Mouse (Mus musculus): ENCODE data around the gene Nrxn3. TPM values are rescaled to one million over a fixed set of nuclear protein-coding genes. Genes with fewer than 3 reads are reported as not detected.

Nrxn3 gene
- polyA plus RNA-seq, 1 experiment = 5.4 TPM

DNA sequence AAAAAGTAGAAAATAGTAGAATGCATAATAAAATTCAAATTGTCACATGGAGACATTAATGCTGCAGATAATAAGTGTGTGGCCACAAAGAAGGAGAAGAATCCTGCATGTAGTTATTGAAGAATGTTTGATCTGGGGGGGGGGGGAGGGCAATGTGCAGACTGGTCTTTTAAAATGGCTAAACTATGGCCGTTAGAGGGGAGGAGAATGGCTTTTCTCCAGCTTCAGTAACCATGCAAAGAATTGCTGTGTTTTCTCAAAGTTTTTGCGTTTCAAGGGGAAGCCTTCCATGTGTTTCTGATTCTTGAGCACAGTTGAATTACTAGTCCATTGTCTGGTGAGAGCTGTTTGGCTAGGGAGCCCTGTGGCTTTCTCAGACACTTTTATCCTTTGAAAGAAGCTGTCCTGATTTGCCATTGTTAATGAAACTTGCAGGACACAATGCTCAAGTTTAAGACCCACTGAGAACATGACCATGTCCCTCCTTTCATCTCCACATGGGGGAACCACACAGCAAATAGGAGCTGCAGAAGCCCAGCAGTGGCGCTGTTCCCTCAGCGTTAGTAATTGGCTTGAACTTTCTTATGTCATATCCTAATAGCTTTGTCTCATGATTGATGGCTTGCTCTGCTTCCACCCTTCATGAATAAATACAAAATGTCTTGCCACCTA is 808.1 kb downstream of the Nrxn3 start:
- no peaks in the 10 kb centered on the region for H3K4me1 ChIP-seq (ENCODE audit: control insufficient read depth, insufficient read depth, low read length)
- no peak for TF ChIP-seq CTCF (IDR thresholded peaks at IDR 0.05; ENCODE audit: control insufficient read depth, insufficient read depth, insufficient replicate concordance, low read depth, low read length)
- TF ChIP-seq POLR2A (IDR thresholded peaks at IDR 0.05; ENCODE audit: control insufficient read depth, low read depth, low read length) = no peak

DNA sequence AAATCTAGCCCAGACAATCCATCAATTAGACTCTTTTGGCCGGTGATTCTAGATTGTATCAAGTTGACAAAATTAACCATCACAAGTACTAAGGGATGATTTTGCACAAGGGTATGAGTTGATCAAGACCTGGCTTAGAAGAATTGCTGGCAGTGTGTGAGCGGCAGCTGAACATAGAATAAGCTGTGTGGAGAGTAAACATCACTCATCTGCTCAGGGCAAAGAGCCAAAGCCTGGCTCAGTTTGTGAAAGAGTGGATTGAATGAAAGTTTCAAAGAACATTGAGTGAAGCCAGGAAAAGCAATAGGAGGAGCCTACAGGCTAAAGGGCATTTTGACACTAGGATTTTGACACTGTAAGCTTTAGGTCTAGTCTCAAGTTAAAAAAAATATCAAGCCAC is 828.6 kb downstream of the Nrxn3 start:
- no peak overlapping the region for H3K4me3 ChIP-seq (ENCODE audit: control insufficient read depth, low read depth, low read length)
- TF ChIP-seq CTCF (IDR thresholded peaks at IDR 0.05; ENCODE audit: control insufficient read depth, insufficient read depth, insufficient replicate concordance, low read depth, low read length) (no peak), POLR2A (IDR thresholded peaks at IDR 0.05; ENCODE audit: control insufficient read depth, low read depth, low read length) (no peak)
- H3K4me1 ChIP-seq (ENCODE audit: control insufficient read depth, insufficient read depth, low read length) = no peaks in the 10 kb centered on the region
- no peaks in the 10 kb centered on the region for H3K27me3 ChIP-seq (ENCODE audit: control insufficient read depth, insufficient read depth, low read length)
- no peak overlapping the region for H3K27ac ChIP-seq (ENCODE audit: control insufficient read depth, insufficient read depth, low read depth, low read length)
- no peaks in the 10 kb centered on the region for H3K36me3 ChIP-seq (ENCODE audit: control insufficient read depth, insufficient read depth, low read length)

More for the DNA sequence above, 808.1 kb downstream of the Nrxn3 start:
- Histone ChIP-seq H3K27ac (ENCODE audit: control insufficient read depth, insufficient read depth, low read depth, low read length) (no peak overlapping the region), H3K36me3 (ENCODE audit: control insufficient read depth, insufficient read depth, low read length) (no peaks in the 10 kb centered on the region), H3K4me3 (ENCODE audit: control insufficient read depth, low read depth, low read length) (no peak overlapping the region), H3K27me3 (ENCODE audit: control insufficient read depth, insufficient read depth, low read length) (no peaks in the 10 kb centered on the region)

DNA sequence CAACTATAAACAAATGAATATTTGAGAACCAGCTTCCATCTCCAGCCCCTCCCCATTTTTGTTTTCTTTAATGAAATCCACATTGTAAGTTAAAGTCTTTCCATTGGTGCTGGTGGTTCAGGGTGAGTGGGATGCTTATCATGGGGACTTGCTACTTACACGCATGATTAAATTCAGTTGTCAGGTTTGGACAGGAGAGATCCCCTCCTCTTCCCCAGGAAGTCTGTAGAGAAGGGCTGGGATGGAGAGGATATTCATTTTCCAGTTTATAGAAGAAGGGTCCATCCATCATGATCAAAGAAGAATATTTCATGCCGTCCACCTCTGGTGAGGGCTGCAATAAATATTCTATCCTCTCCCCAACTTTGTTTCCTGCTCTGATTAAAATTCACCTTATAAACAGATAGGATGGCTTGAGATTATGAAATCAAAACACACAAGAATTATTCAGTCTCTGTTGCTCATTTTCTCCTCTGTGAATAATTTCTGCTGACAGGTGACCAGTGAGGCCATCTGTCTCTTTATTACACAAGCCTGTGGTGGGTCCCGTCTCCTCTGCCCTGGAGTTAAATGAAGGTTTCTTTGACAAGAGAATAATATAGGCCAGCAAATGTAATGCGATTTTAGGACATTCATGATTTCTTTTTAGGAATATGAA is 830.7 kb downstream of the Nrxn3 start:
- Histone ChIP-seq H3K4me1 (ENCODE audit: control insufficient read depth, insufficient read depth, low read length) (no peaks in the 10 kb centered on the region), H3K4me3 (ENCODE audit: control insufficient read depth, low read depth, low read length) (no peak overlapping the region), H3K27me3 (ENCODE audit: control insufficient read depth, insufficient read depth, low read length) (no peaks in the 10 kb centered on the region), H3K27ac (ENCODE audit: control insufficient read depth, insufficient read depth, low read depth, low read length) (no peak overlapping the region), H3K36me3 (ENCODE audit: control insufficient read depth, insufficient read depth, low read length) (no peaks in the 10 kb centered on the region)
- no peak for TF ChIP-seq CTCF (IDR thresholded peaks at IDR 0.05; ENCODE audit: control insufficient read depth, insufficient read depth, insufficient replicate concordance, low read depth, low read length)
- no peak for TF ChIP-seq POLR2A (IDR thresholded peaks at IDR 0.05; ENCODE audit: control insufficient read depth, low read depth, low read length)

DNA sequence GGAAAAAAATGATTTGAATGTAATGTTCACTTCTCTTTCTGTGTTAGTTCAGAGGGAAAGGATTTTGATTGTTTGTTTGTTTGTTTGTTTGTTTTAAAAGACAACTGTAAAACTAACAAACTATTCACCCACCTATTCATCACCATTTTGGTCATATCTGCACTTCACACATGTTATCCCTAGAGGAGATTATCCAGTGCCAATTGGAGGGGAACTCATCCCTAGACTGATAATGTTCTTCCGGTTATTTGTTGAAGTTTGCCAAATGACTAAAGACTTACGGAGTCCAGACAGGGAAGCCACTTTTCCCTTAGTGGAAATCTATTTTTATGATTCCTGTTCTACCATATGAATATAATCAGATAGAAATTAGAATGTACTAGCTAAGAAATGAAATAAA is 831.5 kb downstream of the Nrxn3 start:
- H3K4me3 ChIP-seq (ENCODE audit: control insufficient read depth, low read depth, low read length) = no peak overlapping the region
- no peak for TF ChIP-seq CTCF (IDR thresholded peaks at IDR 0.05; ENCODE audit: control insufficient read depth, insufficient read depth, insufficient replicate concordance, low read depth, low read length)
- no peak for TF ChIP-seq POLR2A (IDR thresholded peaks at IDR 0.05; ENCODE audit: control insufficient read depth, low read depth, low read length)
- H3K27me3 ChIP-seq (ENCODE audit: control insufficient read depth, insufficient read depth, low read length) = no peaks in the 10 kb centered on the region
- H3K36me3 ChIP-seq (ENCODE audit: control insufficient read depth, insufficient read depth, low read length) = no peaks in the 10 kb centered on the region
- no peak overlapping the region for H3K27ac ChIP-seq (ENCODE audit: control insufficient read depth, insufficient read depth, low read depth, low read length)
- no peaks in the 10 kb centered on the region for H3K4me1 ChIP-seq (ENCODE audit: control insufficient read depth, insufficient read depth, low read length)

DNA sequence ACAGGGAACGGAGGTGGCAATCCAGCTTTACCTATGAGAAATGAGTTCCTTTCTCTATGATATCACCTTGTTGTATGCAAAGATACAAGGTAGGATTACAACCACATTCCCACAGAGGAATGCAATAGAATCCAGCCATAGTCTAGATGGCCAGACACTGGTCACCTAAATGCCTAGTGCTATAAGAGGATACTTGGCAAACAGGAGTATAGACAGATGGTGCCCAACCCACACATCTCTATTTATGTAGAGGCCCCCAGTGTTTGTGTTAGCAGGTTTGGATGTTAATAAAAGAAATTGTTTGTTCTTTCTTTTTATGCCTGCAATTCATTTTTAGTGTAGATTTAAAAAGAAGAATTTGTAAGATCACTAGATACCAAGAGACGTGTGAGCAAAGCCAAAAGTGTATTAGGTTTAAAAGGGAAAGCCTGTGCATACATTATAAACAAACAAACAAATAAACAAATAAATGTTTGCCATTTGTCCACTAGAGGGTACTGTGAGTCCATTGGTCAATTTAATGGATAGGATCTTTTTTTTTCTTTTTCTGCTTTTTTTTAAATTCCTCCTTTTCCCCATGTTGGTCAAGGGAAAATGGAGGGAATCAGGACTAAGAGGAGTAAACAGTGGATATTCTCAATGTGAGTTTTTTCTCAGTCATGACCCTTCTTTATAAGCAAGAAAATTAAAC is 832.2 kb downstream of the Nrxn3 start:
- H3K36me3 ChIP-seq (ENCODE audit: control insufficient read depth, insufficient read depth, low read length) = no peaks in the 10 kb centered on the region
- TF ChIP-seq CTCF (IDR thresholded peaks at IDR 0.05; ENCODE audit: control insufficient read depth, insufficient read depth, insufficient replicate concordance, low read depth, low read length) (no peak), POLR2A (IDR thresholded peaks at IDR 0.05; ENCODE audit: control insufficient read depth, low read depth, low read length) (no peak)
- H3K4me1 ChIP-seq (ENCODE audit: control insufficient read depth, insufficient read depth, low read length) = no peaks in the 10 kb centered on the region
- H3K27ac ChIP-seq (ENCODE audit: control insufficient read depth, insufficient read depth, low read depth, low read length) = no peak overlapping the region
- H3K4me3 ChIP-seq (ENCODE audit: control insufficient read depth, low read depth, low read length) = no peak overlapping the region
- no peaks in the 10 kb centered on the region for H3K27me3 ChIP-seq (ENCODE audit: control insufficient read depth, insufficient read depth, low read length)

DNA sequence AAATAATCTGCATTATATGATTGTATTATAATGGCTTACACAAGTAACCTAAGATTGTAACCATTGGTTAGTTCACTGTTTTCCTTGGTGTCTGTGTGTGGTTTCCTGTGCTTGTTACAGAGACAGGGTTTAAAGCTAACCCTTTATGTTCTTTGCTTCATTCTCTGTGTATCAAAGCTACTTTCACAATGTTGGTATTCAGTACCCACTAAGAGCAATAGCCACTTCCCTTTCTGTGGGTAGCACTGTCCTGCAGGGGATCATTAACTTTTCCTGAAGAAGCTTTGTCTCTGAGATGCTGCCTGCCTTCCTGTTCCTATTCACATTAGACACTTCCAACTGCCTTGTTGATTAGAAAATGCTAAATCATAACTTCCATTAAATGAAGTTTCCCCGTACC is 836.2 kb downstream of the Nrxn3 start:
- TF ChIP-seq POLR2A (IDR thresholded peaks at IDR 0.05; ENCODE audit: control insufficient read depth, low read depth, low read length) (no peak), CTCF (IDR thresholded peaks at IDR 0.05; ENCODE audit: control insufficient read depth, insufficient read depth, insufficient replicate concordance, low read depth, low read length) (no peak)
- Histone ChIP-seq H3K4me1 (ENCODE audit: control insufficient read depth, insufficient read depth, low read length) (no peaks in the 10 kb centered on the region), H3K27me3 (ENCODE audit: control insufficient read depth, insufficient read depth, low read length) (no peaks in the 10 kb centered on the region), H3K4me3 (ENCODE audit: control insufficient read depth, low read depth, low read length) (no peak overlapping the region), H3K27ac (ENCODE audit: control insufficient read depth, insufficient read depth, low read depth, low read length) (no peak overlapping the region), H3K36me3 (ENCODE audit: control insufficient read depth, insufficient read depth, low read length) (no peaks in the 10 kb centered on the region)

DNA sequence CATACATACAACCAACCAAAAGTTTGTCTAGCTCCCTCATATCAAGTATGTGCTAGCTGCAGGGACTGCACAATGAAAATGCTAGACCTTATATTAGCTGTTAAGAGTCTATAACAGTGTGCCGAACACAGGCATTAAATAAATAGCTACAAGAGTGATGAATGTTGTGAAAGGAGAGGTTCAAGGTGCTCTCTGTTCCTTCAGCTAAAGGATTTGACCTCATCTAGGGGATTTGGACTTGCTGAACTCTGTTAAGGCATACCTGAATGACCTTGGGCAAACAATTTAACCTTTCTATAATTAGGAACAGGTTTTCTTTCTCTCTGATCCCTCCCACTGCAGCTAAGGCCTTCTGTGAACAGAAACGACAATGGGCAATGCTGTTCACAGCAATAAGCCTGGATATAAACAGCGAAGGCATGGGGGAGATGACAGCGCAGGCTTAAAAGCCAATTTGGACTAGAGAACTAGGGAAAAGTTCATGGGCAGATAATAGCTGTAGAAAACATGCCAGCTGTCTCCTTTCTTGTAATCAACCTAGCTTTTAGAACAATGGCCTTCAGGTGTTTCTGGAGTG is 839.4 kb downstream of the Nrxn3 start:
- no peaks in the 10 kb centered on the region for H3K4me1 ChIP-seq (ENCODE audit: control insufficient read depth, insufficient read depth, low read length)
- H3K36me3 ChIP-seq (ENCODE audit: control insufficient read depth, insufficient read depth, low read length) = no peaks in the 10 kb centered on the region
- TF ChIP-seq CTCF (IDR thresholded peaks at IDR 0.05; ENCODE audit: control insufficient read depth, insufficient read depth, insufficient replicate concordance, low read depth, low read length) (no peak), POLR2A (IDR thresholded peaks at IDR 0.05; ENCODE audit: control insufficient read depth, low read depth, low read length) (no peak)
- no peak overlapping the region for H3K27ac ChIP-seq (ENCODE audit: control insufficient read depth, insufficient read depth, low read depth, low read length)
- no peaks in the 10 kb centered on the region for H3K27me3 ChIP-seq (ENCODE audit: control insufficient read depth, insufficient read depth, low read length)
- H3K4me3 ChIP-seq (ENCODE audit: control insufficient read depth, low read depth, low read length) = no peak overlapping the region
